Mouse (Mus musculus): ENCODE results near the gene Glra3.

DNA sequence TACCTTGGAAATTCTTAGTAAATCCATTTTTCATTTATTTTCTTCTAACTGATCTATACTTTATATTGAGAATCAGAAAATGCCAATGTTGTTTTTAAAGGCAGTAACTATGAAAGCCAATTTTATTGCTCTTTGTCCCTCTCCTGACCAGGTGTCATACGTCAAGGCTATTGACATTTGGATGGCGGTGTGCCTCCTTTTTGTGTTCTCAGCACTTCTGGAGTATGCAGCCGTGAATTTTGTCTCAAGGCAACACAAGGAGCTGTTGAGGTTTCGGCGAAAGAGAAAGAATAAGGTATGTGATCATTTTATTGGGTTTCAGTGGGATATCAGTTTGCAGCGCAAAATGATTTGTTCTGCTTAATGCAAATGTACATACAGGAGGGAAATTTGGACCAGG lies 170.0 kb downstream of the Glra3 start:
- TF ChIP-seq POLR2A (IDR thresholded peaks at IDR 0.05; ENCODE audit: borderline replicate concordance, extremely low read depth, insufficient read depth, insufficient read length, poor library complexity, severe bottlenecking) (no peak), CTCF (IDR thresholded peaks at IDR 0.05; ENCODE audit: borderline replicate concordance, extremely low read depth, insufficient read depth, insufficient read length) (no peak)
